Mouse (Mus musculus) adrenal gland, postnatal 36 days (tissue): ENCODE results near the gene Sun1. TPM values are rescaled to one million over a fixed set of nuclear protein-coding genes. Genes with fewer than 3 reads are reported as not detected.

Experiments used
- DNase-seq, 2 experiments: peaks; one replicate each; pipeline ENCODE4 v3.0.0; 2021; ENCODE audit warnings: mixed read lengths in 1 of 2
- total RNA-seq, 2 experiments: library from RNA; stranded (reverse); gene quantifications; 2 replicates each; pipeline ENCODE4 v1.2.3; 2021

The Sun1 gene
- total RNA-seq, 2 experiments from 2014 or later, result 73.4 to 105 TPM

DNA sequence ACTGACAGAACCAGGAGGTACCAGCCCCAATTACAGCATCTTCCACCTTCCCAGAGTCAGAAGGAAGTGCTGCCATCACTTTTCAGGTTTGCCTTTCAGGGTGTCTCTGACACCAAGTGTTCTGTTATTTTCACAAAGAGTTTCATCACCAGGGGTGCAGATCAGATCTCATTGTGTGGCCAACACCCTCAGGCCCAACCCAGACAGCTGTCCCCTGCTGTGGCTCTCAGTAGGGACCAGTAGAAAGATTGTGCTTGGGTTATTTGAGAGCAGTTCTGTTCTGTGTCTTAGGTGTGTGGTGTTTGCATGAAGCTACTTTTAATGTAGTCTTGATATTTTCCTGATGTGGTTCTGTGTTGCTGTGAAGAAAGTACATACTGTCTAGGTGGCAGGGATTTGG lies 7.7 kb downstream of the Sun1 start:
- no peak for DNase-seq

- DNase-seq, result no peak
These were observed 8.6 kb downstream of the Sun1 start for GRCm38 (mm10) chr5:139208871-139209684.

DNA sequence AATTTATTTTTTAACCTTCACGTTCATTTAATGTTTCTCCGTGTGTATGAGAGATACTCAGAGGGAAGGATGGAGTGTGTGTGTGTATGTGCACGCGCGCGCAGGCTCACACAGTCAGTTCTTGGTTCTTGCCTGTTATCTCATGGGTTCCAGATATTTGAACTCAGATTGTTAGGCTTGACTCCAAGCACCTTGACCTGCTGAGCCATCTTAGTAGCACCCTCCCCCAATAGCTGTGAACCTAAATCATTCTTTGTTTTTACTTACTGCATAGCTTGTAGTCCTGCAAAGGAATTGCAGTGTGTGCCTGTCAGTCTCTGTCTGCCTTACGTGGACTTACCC lies 9.2 kb downstream of the Sun1 start:
- DNase-seq, result no peak

DNA sequence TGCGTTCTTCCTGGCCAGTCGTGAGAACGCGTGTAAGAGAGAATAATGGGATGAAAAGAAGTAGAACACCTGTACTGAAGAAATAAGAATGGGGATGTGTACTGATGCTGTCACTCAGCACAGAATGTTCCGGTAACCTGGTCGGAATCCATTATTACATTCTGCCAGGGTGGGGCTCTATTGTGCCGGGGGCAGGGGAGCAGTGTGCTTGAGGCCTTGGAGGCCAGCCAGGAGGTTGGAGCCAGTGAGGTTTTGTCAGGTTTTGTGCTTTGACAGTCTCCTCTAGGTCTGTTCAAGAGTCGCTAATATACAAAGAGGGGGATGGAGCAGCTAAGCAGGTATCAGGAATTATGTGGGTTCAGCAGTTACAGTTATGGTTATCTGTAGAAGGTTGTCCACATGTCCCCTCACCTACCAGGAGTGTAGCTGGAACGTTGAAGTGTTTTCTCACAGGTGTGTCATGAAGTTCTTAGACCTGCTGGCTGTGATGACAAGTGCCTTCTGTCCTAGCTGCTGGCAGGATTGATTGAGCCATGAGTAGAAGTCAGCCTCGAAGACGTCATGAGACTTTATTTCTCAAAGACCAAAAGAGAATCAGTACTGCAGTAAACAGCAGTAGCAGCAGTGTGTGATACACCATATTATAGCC lies 11.4 kb downstream of the Sun1 start:
- no peak for DNase-seq

DNA sequence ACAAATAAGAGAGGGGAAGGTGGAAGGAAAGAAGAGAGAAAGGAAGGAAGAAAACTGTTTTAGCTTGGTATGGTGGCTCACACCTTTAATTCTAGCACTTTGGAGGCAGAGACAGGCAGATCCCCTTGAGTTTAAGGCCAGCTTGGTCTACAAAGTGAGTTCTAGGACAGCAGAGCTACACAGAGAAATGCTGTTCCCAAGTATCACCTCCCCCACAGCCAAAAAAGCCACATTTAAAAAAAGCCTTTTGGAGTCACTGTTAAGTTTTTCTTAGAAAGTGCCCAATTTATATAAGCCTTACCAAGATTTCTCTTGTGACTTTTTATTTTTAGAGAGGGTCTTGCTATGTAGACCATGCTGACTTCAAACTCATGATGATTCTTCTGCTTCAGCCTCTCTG lies 13.9 kb downstream of the Sun1 start:
- DNase-seq, result no peak

- DNase-seq, result peak; percentile 59 to 72
These were observed 14.7 kb downstream of the Sun1 start for GRCm38 (mm10) chr5:139215184-139215583.

DNA sequence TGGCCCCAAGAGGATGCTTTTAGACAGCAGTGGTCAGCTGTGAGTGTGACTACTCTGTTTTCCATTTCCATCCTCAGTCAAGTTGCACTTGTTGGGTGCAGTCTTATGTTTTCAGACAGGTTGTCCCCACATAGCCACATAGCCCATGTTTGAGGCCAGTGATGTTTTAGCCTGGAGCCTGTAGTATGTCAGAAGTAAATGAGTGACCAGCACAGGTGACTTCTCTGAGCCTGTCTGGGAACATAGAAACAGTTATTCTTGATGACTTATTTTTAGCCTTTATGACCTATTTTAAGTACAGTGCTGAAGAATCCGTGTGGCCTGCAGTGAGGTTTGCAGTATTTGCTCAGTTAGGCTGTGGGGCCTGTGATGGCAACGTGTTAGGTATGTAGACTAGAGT lies 15.7 kb downstream of the Sun1 start:
- DNase-seq, result no peak

GRCm38 (mm10) chr5:139216774-139217173 lies 16.3 kb downstream of the Sun1 start:
- no peak for DNase-seq

- DNase-seq, result no peak
These were observed 19.6 kb downstream of the Sun1 start for GRCm38 (mm10) chr5:139220006-139220515.

GRCm38 (mm10) chr5:139220610-139221009 lies 20.2 kb downstream of the Sun1 start:
- no peak for DNase-seq

- DNase-seq, result no peak
These were observed 22.9 kb downstream of the Sun1 start for GRCm38 (mm10) chr5:139223331-139223730.

DNA sequence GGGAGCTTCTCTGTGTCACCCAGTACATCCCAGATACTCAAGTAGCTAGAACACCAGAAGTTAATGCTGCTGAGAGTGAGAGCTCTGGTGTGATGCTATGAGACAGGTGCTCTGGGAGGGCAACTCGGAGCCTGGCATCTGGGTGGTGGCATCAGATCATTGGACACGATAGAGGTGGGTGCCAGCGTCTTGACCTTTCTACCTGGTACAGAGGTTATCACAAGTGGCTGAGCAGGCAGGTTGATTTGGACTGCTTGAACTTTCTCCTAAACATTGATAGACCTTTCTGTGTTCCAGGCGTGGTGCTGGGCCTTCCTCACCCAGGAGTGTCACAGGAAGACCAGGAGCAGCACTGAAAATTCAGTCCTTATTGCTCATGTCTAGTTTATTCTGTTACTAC lies 26.8 kb downstream of the Sun1 start:
- no peak for DNase-seq

- DNase-seq, result no peak
These were observed 27.2 kb downstream of the Sun1 start for GRCm38 (mm10) chr5:139227645-139228044.

GRCm38 (mm10) chr5:139228318-139228717 lies 27.9 kb downstream of the Sun1 start:
- DNase-seq, result no peak

DNA sequence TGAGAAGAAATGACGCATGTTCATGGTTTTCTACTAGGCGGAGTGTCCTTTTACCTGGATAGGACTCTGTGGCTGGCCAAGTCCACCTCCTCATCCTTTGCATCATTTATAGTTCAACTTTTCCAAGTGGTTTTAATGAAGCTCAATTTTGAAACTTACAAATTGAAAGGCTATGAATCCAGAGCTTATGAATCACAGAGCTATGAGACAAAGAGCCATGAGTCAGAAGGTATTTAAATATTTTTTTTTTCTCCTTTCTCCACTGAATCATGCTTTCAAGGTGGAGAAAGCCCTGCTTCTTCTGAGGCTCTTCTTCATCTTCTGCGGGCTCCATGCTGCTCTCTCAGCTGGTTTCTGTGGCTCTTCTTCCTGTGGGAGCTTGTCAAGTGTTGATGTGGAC lies 29.3 kb downstream of the Sun1 start:
- DNase-seq, result no peak

DNA sequence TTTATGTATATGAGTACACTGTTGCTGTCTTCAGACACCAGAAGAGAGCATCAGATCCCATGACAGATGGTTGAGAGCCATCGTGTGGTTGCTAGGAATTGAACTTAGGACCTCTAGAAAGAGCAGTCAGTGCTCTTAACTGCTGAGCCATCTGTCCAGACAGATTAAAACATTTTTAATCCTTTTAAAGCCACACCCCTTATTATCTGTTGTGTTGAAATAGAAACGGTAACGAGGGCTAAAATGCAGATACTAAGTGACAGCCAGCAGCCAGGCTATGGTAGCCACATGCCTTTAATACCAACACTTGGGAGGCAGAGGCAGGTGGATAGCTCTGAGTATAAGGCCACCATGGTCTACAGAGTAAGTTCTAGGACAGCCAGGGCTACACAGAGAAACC lies 31.6 kb downstream of the Sun1 start:
- DNase-seq, result no peak

- no peak for DNase-seq
These were observed 34.0 kb downstream of the Sun1 start for GRCm38 (mm10) chr5:139234423-139234822.

GRCm38 (mm10) chr5:139237436-139237835 lies 37.0 kb downstream of the Sun1 start:
- no peak for DNase-seq

DNA sequence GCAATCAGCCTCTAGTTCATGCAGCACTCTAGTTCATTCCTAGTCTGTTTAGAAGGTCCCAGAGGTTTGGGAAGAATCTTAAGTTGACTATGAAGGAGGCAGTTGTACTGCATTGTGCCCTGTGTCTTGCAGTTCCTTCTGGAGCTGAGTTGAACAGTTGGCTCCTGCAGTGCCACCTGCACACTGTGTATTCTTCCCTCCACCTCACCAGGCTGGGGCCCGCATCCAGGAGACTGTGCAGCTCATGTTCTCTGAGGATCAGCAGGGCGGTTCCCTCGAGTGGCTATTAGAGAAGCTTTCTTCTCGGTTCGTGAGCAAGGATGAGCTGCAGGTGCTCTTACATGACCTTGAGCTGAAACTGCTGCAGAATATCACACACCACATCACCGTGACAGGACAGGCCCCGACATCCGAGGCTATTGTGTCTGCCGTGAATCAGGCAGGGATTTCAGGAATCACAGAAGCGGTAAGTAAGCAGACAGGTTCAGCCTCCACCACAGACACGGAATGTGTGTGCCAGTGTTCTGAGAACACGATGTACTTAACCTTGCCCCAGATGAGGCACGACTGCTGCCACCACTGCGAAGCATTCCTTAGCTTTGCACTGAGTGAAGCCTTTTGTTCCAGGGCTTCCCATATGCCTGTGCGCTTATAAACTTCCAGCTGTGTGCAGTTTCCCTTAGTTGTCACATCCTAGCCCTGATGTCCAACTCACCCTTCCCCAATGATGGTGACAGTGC lies 40.8 kb downstream of the Sun1 start:
- peak in 1 of 2 experiments; percentile 48 for DNase-seq

DNA sequence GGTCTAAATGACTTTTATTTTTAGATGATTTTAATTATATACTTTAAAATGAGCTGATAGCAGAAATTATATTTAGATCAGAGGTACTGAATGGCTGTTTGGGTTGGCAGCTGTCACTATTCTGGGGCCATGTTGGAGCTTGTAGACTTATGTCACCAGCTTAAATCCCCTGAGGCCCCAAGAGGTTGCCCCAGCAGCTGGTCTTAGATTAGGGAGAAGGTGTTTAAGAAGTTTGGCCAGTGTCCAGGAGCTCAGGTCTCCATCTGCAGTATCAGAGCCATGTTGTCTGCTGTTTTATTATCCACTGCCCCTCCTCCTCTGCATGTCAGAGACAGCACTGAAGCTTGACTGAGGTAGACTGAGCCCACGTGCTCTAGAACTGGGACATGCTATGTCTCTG lies 42.9 kb downstream of the Sun1 start:
- no peak for DNase-seq

GRCm38 (mm10) chr5:139247767-139248166 lies 47.3 kb downstream of the Sun1 start:
- DNase-seq, result no peak

DNA sequence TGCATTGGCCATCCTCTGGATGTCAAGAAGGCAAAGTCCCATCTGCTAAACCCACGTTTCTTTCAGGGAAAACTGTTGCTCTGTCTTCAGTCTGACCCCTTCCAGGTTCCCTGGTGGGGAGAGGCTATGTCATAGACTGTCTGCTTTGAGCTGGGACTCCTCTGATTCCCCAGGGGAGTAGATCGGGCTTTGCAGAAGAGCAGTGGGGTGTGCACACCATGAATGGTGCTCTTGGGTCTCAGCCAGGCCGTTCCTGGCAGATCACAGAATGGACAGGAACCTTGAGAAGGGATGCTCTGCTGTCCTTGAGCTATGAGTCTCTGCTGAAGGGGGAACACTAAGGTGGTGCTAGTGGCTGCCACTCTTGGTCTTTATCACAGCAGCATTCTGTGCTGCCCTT lies 48.4 kb downstream of the Sun1 start:
- peak; percentile 77 to 86 for DNase-seq

DNA sequence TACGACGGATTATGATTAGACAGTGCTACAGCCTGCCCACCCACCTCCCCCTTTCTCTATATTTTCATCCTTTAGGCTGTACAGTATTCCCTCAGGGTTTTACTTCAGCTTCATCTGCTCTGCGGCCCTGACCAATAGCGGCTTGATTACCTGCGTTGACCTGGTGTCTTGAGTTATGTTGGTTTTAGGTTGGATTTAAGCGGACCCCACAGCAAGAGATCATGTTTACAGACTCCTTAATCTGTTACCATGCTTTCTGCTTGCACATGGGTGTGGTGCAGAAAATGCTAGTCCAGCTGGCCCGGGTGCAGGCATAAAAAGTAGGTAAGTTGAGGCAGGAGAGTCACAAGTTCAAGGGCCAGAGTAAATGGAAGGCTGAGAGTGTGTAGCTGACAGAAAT lies 50.8 kb downstream of the Sun1 start:
- no peak for DNase-seq
